Mouse (Mus musculus): ENCODE measurements around the gene Abhd12b. TPM values are rescaled to one million over a fixed set of nuclear protein-coding genes. Genes with fewer than 3 reads are reported as not detected.

The Abhd12b gene
- total RNA-seq, 2 experiments from 2014 or later: not detected

DNA sequence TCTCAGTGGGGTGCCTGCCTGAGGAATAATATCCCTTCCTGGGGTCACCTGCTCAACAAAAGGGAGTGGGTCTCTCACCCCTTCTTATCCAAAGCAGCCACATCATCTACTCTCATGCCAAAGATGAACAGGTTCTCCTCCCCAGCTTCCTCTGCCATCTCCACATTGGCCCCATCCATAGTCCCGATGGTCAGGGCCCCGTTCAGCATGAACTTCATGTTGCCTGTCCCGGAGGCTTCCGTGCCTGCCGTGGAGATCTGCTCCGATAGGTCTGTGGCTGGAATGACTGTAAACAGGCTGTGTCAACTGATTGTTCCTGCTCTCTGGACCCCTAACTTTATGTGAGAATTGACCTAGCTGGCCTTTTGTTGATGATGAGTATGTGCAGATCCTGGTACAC is 41.5 kb downstream of the Abhd12b start:
- intact Hi-C loops (cut with DNase I): no loop called here
- DNase-seq: no peak

DNA sequence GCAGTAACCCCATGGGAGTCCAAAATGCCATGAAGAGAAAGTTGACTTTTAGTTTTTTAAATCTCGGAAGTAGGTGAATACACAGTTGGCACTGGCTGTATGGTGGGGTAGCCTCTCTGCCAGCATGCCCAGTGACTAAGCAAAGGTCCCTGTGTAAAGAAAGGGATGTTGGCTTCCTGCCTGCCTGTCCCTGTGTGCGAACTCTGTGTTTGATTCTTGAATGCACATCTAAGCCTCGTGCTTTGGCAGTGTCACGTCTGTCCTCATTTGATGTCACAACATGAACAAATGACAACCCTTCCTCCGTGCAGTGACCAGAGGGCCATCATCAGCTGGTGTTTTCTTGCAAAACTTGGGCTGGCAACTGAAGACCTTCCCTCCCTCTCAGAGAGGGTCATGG is 42.4 kb downstream of the Abhd12b start:
- intact Hi-C loops (cut with DNase I): no loop called here
- no peak for DNase-seq

DNA sequence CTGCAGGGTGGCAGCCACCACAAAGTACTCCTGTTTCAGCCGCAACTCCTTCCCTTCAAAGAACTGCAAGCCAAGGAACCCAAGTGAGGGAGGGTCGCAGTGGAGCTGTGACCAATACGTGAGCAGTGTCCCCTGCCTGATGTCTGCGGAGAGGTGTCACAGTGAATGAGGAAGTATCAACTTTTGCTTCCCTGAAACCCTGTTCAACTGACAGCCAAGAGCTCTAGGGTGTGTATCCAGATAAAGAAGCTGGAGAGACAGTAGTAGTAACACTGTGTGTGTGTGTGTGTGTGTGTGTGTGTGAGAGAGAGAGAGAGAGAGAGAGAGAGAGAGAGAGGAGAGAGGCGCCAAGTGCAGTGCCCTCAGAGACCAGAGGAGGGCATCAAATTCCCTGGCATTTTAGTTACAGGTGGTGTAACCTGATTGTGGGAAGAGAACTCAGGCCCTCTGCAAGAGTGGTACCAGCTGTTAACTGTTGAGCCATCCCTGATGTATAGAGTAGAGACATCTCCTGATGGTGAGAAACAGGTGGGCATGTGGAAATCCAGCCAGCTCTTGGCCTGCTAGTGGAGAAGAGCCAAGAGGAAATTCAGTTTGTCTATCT is 48.1 kb downstream of the Abhd12b start:
- DNase-seq: no peak
- intact Hi-C loops (cut with DNase I): no loop called here

DNA sequence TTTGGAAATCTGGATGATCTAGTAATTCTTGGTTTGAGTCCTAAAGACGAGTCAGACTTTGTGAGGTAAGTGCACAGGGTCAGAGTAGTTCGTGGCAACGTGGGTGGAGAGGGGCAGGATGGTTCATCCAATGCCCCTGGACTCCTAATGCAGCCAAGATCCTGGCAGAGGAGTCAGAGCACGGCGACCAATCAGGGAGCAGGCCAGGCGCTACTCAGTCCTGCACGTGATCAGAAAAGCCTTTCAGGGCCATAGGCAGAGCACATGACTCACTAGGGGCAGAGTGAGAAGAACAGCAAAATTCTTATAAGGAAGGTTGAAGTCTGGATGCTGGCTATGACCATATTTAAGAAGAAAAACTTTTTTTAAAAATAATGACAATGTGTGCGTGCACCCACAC is 50.5 kb downstream of the Abhd12b start:
- intact Hi-C loops (cut with DNase I): no loop called here
- no peak for DNase-seq

DNA sequence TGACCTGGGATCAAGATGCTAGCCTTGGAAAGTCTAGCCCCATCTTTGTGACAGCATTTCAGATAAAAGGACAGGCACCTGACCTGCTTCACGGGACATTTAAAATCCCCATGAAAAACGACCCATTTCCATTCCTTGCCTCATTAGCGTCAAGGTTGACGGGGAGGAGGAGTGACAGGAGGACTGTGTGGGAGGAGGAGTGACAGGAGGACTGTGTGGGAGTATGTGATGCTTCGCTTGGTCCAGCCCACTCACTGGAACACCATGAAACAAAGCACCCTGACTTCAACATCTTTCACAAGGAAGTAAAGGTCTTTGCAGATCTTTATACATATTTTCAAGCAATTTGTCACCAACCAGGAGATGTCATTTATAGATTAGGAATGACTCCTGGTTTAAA is 54.3 kb downstream of the Abhd12b start:
- no peak for DNase-seq
- intact Hi-C loops (cut with DNase I): no loop called here

DNA sequence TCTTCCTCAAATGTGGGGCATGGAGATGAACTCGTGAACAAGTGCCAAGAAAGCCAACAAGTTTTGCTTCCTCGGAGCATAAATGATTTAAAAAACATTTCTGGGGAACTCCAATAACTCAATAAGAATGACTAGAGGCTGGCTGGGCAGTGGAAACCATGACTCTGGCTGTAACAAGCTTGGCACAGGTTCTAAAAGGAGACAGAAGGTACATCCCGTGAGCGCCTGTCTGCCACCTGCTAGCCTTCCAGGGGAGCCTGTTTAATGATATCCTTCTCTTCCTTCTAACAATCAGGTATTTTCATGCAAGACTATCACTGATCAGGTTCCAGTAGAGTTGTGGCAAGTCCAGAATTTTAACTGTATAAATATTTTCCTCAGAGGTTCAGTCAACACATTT is 58.6 kb downstream of the Abhd12b start:
- DNase-seq: no peak
- intact Hi-C loops (cut with DNase I): no loop called here

DNA sequence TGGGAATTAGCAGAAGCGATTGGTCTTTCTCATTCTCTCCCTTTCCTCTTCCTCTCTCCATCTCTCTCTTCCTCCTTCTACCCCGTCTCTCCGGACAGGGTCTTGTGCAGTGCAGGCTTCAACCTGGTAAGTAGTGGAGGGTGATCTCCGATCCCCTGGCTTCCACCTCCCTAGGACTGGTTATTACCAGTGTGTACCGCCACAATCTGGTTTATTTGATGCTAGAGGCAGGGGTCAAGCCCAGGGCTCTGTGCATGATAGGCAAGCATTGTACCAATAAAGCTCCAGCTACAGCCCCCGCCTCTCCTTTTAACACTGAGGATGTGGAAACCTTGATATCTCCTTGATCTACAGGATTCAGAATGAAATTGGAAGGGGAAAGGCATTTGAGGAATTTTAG is 59.7 kb downstream of the Abhd12b start:
- DNase-seq: no peak
- intact Hi-C loops (cut with DNase I): no loop called here

DNA sequence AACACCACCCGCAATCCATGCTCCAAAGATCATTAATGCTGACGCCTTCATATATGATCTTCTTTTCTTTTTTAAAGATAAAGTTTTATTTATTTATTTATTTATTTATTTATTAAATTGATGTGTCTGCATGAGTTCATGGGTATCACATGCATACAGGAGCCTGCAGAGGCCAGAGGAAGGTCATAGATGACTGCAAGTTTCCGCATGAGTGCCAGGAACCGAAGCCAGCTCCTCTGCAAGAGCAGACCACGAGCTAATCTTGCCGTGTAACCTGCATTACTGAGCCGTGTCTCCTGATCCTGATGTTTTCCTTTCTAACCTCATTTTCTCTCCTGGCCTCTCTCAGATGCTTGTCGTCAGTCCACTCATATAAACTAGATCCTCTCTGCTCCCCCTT is 60.3 kb downstream of the Abhd12b start:
- peak; percentile 28 to 41 for DNase-seq
- intact Hi-C loops (cut with DNase I): no loop called here

DNA sequence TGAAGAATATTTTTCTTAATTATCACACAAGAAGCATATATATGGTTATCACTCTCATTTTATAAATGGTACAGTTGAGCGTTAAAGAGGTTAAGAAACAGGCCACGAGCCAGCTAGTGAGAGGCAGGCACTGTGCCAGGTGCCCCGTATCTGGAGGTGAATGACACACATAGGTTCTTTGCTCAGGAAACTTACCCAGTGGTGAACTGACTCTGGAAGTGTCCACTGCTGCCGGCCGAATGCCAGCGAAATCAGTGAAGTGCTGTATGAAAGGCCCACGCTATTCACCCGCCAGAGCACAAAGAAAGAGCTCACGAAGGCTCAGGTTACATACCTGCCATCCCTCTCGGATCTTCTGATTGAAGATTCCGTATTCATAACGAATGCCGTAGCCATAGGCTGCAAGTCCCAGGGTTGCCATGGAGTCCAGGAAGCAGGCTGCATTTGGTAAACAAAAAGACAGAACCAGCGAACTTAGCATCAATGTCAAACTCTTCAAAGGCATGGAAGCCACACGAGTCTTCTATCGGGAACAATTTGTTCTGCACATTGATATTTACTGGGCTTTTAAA is 62.4 kb downstream of the Abhd12b start:
- intact Hi-C loops (cut with DNase I): no loop called here
- DNase-seq: no peak

DNA sequence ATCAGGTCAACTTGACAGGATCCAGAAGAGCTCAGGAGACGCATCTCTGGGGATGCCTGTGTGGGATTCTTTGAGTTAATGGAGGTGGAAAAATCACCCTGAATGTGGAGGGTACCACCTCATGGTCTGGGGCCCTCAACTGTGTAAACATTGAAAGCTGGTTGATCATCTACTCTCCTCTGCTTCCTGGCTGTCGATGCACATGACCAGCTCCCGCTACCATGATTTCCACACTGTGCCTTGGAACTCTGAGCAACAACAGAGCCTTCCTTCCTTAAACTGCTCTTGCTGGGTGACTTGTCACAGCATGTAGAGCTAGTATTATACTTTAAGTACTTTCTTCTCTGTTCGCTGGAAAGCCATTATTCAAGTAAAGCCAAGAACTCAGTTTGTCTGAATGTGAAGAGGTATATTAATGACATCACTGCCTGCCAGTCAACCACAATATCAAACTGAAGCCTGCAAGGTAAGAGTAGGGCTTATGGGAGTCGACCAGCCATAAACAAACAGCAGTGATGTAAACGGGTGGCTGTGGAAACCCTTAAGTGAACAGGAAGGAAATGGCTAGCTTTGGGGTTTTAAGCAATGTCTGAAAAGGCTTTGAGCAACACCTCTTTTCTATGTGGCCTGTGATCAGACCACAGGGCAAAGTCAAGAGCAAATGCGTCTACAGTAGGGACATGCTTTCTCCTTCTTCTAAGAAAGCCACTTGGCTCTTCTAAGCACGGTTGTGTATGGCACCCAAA is 65.0 kb downstream of the Abhd12b start:
- DNase-seq: no peak
- intact Hi-C loops (cut with DNase I): no loop called here

DNA sequence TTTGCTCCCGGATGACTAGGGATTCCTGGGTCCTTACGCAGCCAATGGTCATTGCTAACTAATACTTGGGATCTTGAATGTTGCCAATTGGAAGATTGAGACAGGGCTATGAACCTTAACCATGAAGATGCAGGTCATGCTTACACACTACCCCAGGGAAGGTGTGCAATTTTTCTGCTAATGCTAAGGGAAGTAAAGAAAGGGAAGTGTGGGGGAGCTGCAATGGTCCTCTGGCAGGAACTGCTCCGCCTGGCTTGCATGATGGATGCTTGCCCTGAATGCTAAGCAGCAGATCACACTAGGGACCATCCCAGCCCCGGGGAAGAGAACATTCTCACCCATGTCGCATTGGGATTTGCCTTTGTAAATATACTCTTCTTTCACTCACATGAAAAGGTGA is 67.5 kb downstream of the Abhd12b start:
- DNase-seq: no peak
- intact Hi-C loops (cut with DNase I): no loop called here

DNA sequence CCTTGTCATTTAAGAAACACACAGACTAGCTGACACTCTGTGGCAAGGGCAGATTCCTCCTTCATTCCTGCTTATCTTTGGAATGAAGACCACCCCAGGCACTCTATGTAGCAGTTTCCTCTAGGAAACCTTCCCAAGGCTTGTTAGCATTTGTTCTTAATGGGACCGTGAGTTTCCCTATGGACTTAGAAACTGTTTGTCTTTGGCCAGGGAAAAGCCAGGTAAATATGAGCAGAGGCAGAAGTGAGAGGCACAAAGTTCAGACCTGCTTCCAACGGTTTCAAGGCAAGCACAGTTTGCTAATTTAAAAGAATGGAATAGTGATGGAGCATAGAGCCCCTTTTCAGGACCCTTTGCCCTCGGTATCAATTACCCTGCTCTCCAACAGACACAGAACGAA is 69.4 kb downstream of the Abhd12b start:
- intact Hi-C loops (cut with DNase I): no loop called here
- DNase-seq: no peak

DNA sequence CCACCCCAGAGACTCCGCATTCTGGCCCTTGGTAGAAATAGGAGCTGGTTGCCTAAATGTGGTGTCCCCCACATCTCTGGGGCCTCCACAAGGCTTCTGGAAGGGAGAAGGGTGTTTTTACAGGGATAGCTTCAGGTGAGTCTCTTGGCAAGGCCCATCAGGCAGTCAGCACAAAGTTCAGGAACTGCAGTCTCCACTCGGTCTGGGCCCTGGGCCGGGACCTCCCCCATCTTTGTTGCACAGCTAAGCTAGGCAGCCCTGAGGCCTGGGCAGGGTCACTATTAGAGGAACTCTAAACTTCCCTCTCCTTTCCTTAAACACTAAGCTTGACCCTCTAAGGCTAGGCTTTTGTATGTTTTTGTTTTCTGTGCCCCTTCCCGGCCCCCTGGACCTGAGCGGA is 72.7 kb downstream of the Abhd12b start:
- intact Hi-C loops (cut with DNase I): no loop called here
- no peak for DNase-seq

DNA sequence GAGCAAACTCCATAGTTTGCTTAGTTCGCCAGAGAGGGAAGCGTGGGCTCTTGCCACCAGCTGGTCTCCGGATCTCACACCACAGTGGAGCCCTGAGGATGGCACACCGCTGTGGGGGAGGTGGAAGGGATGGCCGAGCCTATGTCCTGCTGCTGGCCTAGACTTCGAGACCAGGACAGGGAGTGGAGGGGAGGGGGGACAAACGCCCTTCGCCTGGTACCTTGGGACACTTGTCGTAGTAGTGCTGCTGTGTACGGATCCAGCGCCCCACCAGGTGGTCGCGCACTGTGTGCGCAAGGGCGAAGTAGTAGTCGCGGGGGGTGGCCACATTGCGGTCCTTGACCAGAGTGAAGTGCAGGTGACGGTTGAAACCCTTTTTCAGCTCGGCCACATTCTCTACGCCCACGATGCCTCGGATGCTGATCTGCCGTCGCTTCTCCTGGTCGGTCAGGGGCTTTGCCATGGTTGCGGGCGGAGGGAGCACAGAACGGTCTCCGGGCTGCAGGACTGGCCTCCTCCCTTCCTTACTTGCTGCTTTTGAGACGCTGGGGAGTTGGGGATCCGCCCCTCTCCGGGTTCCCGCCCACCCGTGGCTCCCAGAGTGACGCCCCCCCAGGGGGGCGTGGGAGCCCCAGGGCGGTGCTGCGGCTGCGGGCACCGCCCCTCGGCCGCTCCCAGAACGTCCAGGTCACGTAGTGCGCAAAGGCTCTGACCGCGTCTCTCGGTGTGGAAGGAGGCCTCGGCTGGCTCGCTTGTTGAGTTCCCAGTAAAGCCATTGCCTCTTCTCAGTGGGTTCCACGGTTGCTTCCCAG is 73.4 kb downstream of the Abhd12b start:
- intact Hi-C loops (cut with DNase I): no loop called here
- DNase-seq: peak; percentile 79 to 87

DNA sequence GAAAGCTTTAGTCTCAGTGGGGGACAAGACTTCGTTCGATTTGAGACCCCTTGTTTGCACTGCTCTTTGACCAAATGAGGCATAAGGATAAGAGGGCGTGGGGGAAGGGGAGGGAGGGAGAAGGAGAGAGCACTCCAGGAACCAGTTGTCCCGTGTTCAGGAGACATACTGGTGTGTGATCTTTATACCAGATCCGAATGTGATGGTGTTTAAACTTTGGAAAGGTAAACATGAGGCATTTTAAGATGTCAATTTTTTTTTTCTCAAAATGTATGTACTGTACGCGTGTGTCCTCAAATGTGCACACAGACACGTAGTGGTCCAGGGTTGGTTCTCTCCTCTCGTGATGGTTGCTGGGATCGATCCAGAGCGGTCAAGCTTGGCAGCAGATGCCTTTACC is 74.2 kb downstream of the Abhd12b start:
- intact Hi-C loops (cut with DNase I): no loop called here
- DNase-seq: no peak

DNA sequence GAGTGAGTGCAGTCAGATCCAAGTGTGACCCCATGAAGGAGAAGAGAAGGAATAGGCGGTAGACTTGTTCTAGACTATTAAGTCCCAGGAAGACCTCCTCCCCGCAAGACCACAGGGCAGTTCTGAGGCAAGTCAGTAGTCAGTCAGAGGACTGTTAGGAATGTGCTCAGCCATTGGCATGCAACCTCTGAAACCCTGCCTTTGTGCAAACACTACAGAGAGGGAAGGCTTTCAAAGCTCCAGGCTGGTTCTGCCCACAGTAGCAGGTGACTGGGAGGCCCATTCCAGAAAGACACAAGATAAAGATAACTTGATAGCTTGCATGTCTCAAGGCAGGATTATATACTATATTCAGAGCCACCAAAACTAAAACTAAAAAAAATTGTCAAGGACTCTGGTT is 77.4 kb downstream of the Abhd12b start, which contains the start of gene Pygl:
Gene Pygl, minus strand, starts transcription at position 195 of the 400 bp plus-strand sequence.
- intact Hi-C loops (cut with DNase I): loop anchor here (5.0 to 10.0 kb wide), 3 partner anchors 116 to 684 kb away; partner anchors contain the start of gene Trim9
- DNase-seq: no peak

DNA sequence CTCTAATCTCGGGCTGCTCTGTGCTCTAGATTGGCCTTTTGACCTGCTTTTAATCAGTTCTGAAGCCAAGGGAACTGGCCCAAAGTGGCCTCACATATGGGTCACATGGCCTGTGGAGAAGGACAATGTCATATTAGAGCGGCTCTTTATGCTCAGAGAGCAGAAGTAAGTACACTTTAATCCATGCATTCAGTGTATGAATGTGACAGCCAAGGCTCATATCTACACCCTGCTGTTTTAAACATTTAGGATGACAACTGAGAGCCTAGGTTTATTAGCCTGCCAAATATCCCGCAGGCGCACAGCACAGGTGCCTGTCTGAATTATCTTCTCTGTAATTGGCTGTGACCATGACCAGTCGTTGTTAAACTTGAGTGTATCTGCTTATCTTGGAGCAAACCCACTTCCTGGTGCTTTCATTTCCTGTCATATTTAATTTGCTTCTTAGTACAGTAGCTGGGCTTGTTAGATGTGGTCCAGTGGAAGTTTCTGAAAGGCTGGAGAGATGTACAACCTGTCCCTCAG is 78.1 kb downstream of the Abhd12b start:
- intact Hi-C loops (cut with DNase I): loop anchor here (5.0 to 10.0 kb wide), 3 partner anchors 115 to 683 kb away; partner anchors contain the start of gene Trim9
- no peak for DNase-seq
